Mouse (Mus musculus) forebrain, embryonic 14.5 days (tissue): ENCODE measurements around the gene Nup107. TPM values are rescaled to one million over a fixed set of nuclear protein-coding genes. Genes with fewer than 3 reads are reported as not detected.

Source experiments
- ATAC-seq: fragments of 200-750 bp; cut with Nextera tagmentation; 2 replicates; pipeline ENCODE4 v1.8.0; 2017; ENCODE audit warnings: mild to moderate bottlenecking, moderate library complexity
- DNase-seq: peaks from one replicate; pipeline ENCODE4 v3.0.0-alpha.2; 2015; ENCODE audit warnings: low spot score
- H3K27ac ChIP-seq: fragments of 300-500 bp; sonication (generic); 2 replicates; pipeline ENCODE4 v1.5.1; 2014; ENCODE audit warnings: low read depth, mild to moderate bottlenecking, control low read depth, low read length, moderate library complexity
- H3K27me3 ChIP-seq: fragments of 300-500 bp; sonication (generic); replicated peaks from 2 replicates; pipeline ENCODE4 v1.6.1; 2014; ENCODE audit warnings: low read length, control low read depth, mixed read lengths; ENCODE audit not compliant: control insufficient read depth, insufficient read depth
- H3K36me3 ChIP-seq: fragments of 300-500 bp; sonication (generic); 2 replicates; pipeline ENCODE4 v1.6.1; 2014; ENCODE audit warnings: low read length, control low read depth; ENCODE audit not compliant: control insufficient read depth, insufficient read depth
- H3K4me1 ChIP-seq: fragments of 300-500 bp; sonication (generic); 2 replicates; pipeline ENCODE4 v1.6.1; 2014; ENCODE audit warnings: antibody characterized with exemption, low read length, control low read depth; ENCODE audit not compliant: control insufficient read depth, insufficient read depth
- H3K4me2 ChIP-seq: fragments of 300-500 bp; sonication (generic); 2 replicates; pipeline ENCODE4 v1.6.1; 2014; ENCODE audit warnings: mild to moderate bottlenecking, control low read depth, low read length
- H3K4me3 ChIP-seq: fragments of 300-500 bp; sonication (generic); 2 replicates; pipeline ENCODE4 v1.5.1; 2014; ENCODE audit warnings: low read depth, low read length, control low read depth
- H3K9ac ChIP-seq: fragments of 300-500 bp; sonication (generic); 2 replicates; pipeline ENCODE4 v1.6.1; 2014; ENCODE audit warnings: mild to moderate bottlenecking, low read length, control low read depth, moderate library complexity
- H3K9me3 ChIP-seq: fragments of 300-500 bp; sonication (generic); replicated peaks from 2 replicates; pipeline ENCODE4 v1.6.1; 2016; ENCODE audit warnings: low read length, control low read depth, mixed read lengths; ENCODE audit not compliant: control insufficient read depth
- WGBS: fragments of 180-500 bp; shearing (Covaris S2); extraction: QIAGEN DNeasy Blood & Tissue Kit; methylation state at CpG from one replicate; pipeline ENCODE4 v1.1.7; 2014; 5-methylcytosine and 5-hydroxymethylcytosine counted together
- polyA plus RNA-seq: library from polyadenylated mRNA; unstranded; fragments of >200 nt; fragmentation: Nextera tagmentation; extraction: Ambion mirVana; gene quantifications from 2 replicates; pipeline ENCODE4 v1.2.1, GENCODE M21; 2014

Nup107 gene
- polyA plus RNA-seq, 1 experiment from 2014 or later, result 68.7 TPM

- ATAC-seq, result no peak
- no peaks in the 10 kb centered on the region for H3K27me3 ChIP-seq
- H3K4me1 ChIP-seq, result no peaks in the 10 kb centered on the region
- H3K36me3 ChIP-seq, result peaks cover 85% of the 10 kb centered on the region
- no peak overlapping the region for H3K4me2 ChIP-seq
- whole genome bisulfite sequencing, result 89% methylated on average over 6 of the region's 6 CpGs
- DNase-seq, result no peak
- no peak overlapping the region for H3K9ac ChIP-seq
- no peaks in the 10 kb centered on the region for H3K9me3 ChIP-seq
- H3K27ac ChIP-seq, result no peak overlapping the region
- H3K4me3 ChIP-seq, result no peak overlapping the region
Observed at GRCm38 (mm10) chr10:117764598-117764997, 27.9 kb downstream of the Nup107 start.

- Histone ChIP-seq H3K4me3 (no peak overlapping the region), H3K4me2 (no peak overlapping the region), H3K9ac (no peak overlapping the region), H3K27ac (no peak overlapping the region), H3K9me3 (no peaks in the 10 kb centered on the region), H3K27me3 (no peaks in the 10 kb centered on the region), H3K36me3 (peaks cover 91% of the 10 kb centered on the region), H3K4me1 (no peaks in the 10 kb centered on the region)
- WGBS, result 97% methylated on average over 16 of the region's 16 CpGs
- no peak for DNase-seq
- no peak for ATAC-seq
Observed at GRCm38 (mm10) chr10:117763588-117764190, 28.8 kb downstream of the Nup107 start.

DNA sequence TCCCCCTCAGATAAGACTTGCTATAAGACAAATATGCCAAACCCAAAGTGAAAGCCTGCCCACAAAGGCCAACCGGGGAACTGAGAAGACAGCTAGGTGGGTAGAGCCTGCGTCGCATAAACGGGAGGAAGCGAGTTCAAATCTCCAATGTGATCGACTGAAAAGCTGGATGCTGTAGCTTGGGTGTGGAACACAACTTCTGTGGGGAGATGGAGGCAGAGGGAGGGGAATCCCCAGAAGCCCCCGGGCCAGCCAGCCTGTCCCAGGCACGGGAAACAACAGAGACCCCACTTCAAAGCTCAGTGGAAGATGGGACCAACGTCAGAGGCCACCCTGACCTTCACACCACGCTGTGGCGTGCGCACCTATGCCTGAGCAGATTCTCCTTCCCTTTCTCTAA is 29.5 kb downstream of the Nup107 start:
- H3K9ac ChIP-seq, result no peak overlapping the region
- no peaks in the 10 kb centered on the region for H3K9me3 ChIP-seq
- no peak overlapping the region for H3K27ac ChIP-seq
- DNase-seq, result no peak
- H3K36me3 ChIP-seq, result peaks cover 93% of the 10 kb centered on the region
- ATAC-seq, result no peak
- no peaks in the 10 kb centered on the region for H3K27me3 ChIP-seq
- H3K4me1 ChIP-seq, result no peaks in the 10 kb centered on the region
- H3K4me3 ChIP-seq, result no peak overlapping the region
- 97% methylated on average over 12 of the region's 12 CpGs for WGBS
- no peak overlapping the region for H3K4me2 ChIP-seq

DNA sequence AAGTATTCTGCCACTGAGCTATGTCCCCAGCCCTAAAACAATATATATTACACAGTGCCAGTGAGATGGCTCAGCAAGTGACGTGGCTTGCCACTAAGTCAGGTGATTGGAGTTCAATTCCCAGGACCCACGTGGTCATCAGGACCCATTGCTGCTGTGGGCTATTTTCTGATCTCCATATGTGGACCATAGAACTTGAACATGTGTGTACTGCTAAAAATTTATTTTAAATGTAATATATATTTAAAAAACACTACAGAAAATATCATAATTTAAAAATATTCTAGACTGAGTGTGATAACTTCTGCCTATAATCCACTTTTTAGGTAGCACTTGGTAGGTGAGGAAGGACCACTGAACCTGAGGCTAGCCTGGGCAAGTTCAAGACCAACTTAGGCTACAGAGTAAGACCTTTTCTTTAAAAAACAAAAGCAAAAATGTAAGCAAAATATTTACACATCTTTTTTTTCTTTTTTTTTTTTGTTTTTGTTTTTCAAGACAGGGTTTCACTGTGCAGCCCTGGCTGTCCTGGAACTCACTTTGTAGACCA is 30.1 kb downstream of the Nup107 start:
- Histone ChIP-seq H3K9ac (no peak overlapping the region), H3K27ac (no peak overlapping the region), H3K36me3 (peaks cover 94% of the 10 kb centered on the region), H3K9me3 (no peaks in the 10 kb centered on the region), H3K4me1 (no peaks in the 10 kb centered on the region), H3K4me3 (no peak overlapping the region), H3K4me2 (no peak overlapping the region), H3K27me3 (no peaks in the 10 kb centered on the region)
- ATAC-seq (no peak), DNase-seq (no peak)
- 98% methylated on average over 2 of the region's 2 CpGs for WGBS

DNA sequence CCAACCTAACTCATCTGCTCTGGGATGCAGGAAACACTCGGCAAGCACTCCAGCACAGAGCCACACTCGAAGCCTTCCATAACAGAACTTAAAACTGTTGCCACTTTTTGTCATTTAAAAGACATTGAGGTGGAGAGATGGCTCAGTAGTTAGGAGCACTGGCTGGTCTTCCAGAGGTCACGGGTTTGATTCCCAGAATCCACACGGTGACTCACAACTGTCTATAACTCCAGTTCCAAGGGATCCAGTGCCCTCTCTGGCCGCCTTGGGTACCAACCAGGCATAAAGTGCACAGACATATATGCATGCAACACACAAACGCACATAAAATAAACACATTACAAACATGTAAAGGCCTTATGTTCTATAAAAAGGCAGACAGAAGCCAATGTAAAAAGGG is 31.0 kb downstream of the Nup107 start:
- H3K9me3 ChIP-seq, result no peaks in the 10 kb centered on the region
- H3K27ac ChIP-seq, result no peak overlapping the region
- no peak overlapping the region for H3K4me3 ChIP-seq
- no peaks in the 10 kb centered on the region for H3K27me3 ChIP-seq
- H3K4me2 ChIP-seq, result no peak overlapping the region
- H3K4me1 ChIP-seq, result no peaks in the 10 kb centered on the region
- DNase-seq, result no peak
- H3K36me3 ChIP-seq, result peaks cover 96% of the 10 kb centered on the region
- whole genome bisulfite sequencing, result 93% methylated on average over 6 of the region's 6 CpGs
- H3K9ac ChIP-seq, result no peak overlapping the region
- no peak for ATAC-seq

DNA sequence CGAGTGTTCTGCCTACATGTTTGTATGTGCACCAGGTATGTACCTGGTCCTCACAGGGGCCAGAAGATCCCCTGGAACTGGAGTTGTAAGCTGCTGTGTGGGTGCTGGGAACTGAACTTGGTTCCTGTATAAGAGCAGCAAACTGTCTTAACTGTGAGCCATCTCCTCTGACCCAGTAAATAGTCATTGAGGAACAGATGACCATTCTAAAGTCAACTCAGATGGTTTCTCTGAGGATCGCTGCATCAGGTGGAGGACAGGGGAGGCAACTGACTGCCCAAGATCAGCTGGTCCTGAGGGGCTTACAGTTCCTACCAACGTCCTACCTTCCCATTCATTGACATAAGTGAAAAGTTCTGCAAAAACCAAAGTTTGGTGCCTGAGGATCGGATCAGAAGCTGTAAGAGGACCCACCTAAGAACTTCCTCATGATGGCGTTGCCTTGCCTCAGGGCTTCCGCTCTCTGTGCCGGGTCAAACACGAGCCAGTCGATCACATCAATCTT is 31.6 kb downstream of the Nup107 start:
- Histone ChIP-seq H3K4me3 (no peak overlapping the region), H3K27me3 (no peaks in the 10 kb centered on the region), H3K4me1 (no peaks in the 10 kb centered on the region), H3K27ac (no peak overlapping the region), H3K9ac (no peak overlapping the region), H3K9me3 (no peaks in the 10 kb centered on the region), H3K36me3 (peaks cover 96% of the 10 kb centered on the region), H3K4me2 (no peak overlapping the region)
- 96% methylated on average over 9 of the region's 9 CpGs for WGBS
- ATAC-seq, result no peak
- no peak for DNase-seq

GRCm38 (mm10) chr10:117759844-117760630 is 32.5 kb downstream of the Nup107 start:
- no peak overlapping the region for H3K9ac ChIP-seq
- H3K4me2 ChIP-seq, result no peak overlapping the region
- H3K4me3 ChIP-seq, result no peak overlapping the region
- no peak overlapping the region for H3K27ac ChIP-seq
- 95% methylated on average over 10 of the region's 10 CpGs for WGBS
- no peaks in the 10 kb centered on the region for H3K27me3 ChIP-seq
- H3K4me1 ChIP-seq, result no peaks in the 10 kb centered on the region
- no peaks in the 10 kb centered on the region for H3K9me3 ChIP-seq
- no peak for ATAC-seq
- DNase-seq, result no peak
- peaks cover 96% of the 10 kb centered on the region for H3K36me3 ChIP-seq

GRCm38 (mm10) chr10:117758749-117759727 is 33.5 kb downstream of the Nup107 start:
- no peak overlapping the region for H3K4me3 ChIP-seq
- no peak overlapping the region for H3K4me2 ChIP-seq
- H3K27me3 ChIP-seq, result no peaks in the 10 kb centered on the region
- H3K9ac ChIP-seq, result no peak overlapping the region
- H3K27ac ChIP-seq, result no peak overlapping the region
- H3K9me3 ChIP-seq, result no peaks in the 10 kb centered on the region
- DNase-seq (no peak), ATAC-seq (no peak)
- no peaks in the 10 kb centered on the region for H3K4me1 ChIP-seq
- WGBS, result 89% methylated on average over 18 of the region's 18 CpGs
- peaks cover 95% of the 10 kb centered on the region for H3K36me3 ChIP-seq
